Mouse (Mus musculus) lung, postnatal 0 days (tissue): Measurements from ENCODE around the gene B4galt5.
A peak's percentile ranks its signal among the peaks of the same experiment; 100 is the strongest.

Experiments used
- CTCF ChIP-seq: IDR thresholded peaks from 2 replicates; pipeline ENCODE4 v1.5.1; 2016; ENCODE audit warnings: antibody characterized with exemption, mild to moderate bottlenecking
- EP300 ChIP-seq: IDR thresholded peaks from 2 replicates; pipeline ENCODE4 v1.6.1; 2016; ENCODE audit warnings: antibody characterized with exemption, mild to moderate bottlenecking, control low read depth

- TF ChIP-seq CTCF (peak; percentile 31), EP300 (no peak)
Measured at GRCm38 (mm10) chr2:167349283-167349936, 427 bp upstream of the B4galt5 start.
